Mouse (Mus musculus): Measurements from ENCODE around the gene Dbp.

DNA sequence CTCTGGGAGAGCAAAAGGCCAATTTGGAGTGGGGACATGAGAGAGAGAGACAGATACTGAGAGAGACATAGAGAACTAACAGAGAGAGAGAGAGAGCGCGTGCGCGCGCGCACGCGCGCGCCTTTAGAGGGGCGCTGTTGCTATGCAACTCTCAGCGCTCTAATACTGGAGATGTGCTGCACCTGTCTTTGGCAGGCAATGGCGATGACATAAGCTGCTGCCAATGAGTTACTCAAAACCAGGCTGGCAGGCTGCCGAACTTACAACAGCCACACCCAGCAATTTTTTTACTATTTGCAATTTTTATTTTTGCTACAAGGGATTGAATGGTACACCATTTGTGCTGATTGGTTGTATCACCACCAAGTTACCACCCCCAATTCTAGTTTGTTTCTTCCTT lies 37.1 kb upstream of the Dbp start:
- TF ChIP-seq MYC (IDR thresholded peaks at IDR 0.05; ENCODE audit: low read depth, low read length), result no peak
- TF ChIP-seq ETS1 (conservative IDR thresholded peaks at IDR 0.05; ENCODE audit: low read depth, low read length), result no peak
